Mouse (Mus musculus) heart, postnatal 0 days (tissue): ENCODE measurements around the gene Chrnb4. TPM values are rescaled to one million over a fixed set of nuclear protein-coding genes. Genes with fewer than 3 reads are reported as not detected.

ENCODE experiments used
- ATAC-seq: fragments of 200-750 bp; cut with Nextera tagmentation; 2 replicates; pipeline ENCODE4 v1.8.0; 2017; ENCODE audit warnings: low read depth, moderate number of reproducible peaks, moderate library complexity; ENCODE audit not compliant: insufficient read depth
- DNase-seq: peaks from one replicate; pipeline ENCODE4 v3.0.0-alpha.2; 2016; ENCODE audit warnings: low spot score
- H3K27ac ChIP-seq: fragments of 300-500 bp; sonication (generic); 2 replicates; pipeline ENCODE4 v1.5.1; 2014; ENCODE audit warnings: low read depth, mild to moderate bottlenecking
- H3K27me3 ChIP-seq: fragments of 300-500 bp; sonication (generic); 2 replicates; pipeline ENCODE4 v1.6.1; 2014; ENCODE audit warnings: low read length, mixed read lengths; ENCODE audit not compliant: control insufficient read depth, insufficient read depth
- H3K36me3 ChIP-seq: fragments of 300-500 bp; sonication (generic); replicated peaks from 2 replicates; pipeline ENCODE4 v1.6.1; 2014; ENCODE audit warnings: low read length, mixed read lengths; ENCODE audit not compliant: control insufficient read depth, insufficient read depth
- H3K4me1 ChIP-seq: fragments of 300-500 bp; sonication (generic); 2 replicates; pipeline ENCODE4 v1.6.1; 2014; ENCODE audit warnings: antibody characterized with exemption; ENCODE audit not compliant: control insufficient read depth, insufficient read depth
- H3K4me2 ChIP-seq: fragments of 300-500 bp; sonication (generic); 2 replicates; pipeline ENCODE4 v1.6.1; 2014; ENCODE audit warnings: low read depth, mild to moderate bottlenecking, low read length, moderate library complexity
- H3K4me3 ChIP-seq: fragments of 300-500 bp; sonication (generic); 2 replicates; pipeline ENCODE4 v1.5.1; 2014; ENCODE audit warnings: low read depth, low read length
- H3K9ac ChIP-seq: fragments of 300-500 bp; sonication (generic); replicated peaks from 2 replicates; pipeline ENCODE4 v1.6.1; 2014; ENCODE audit warnings: low read depth, low read length, mixed read lengths
- H3K9me3 ChIP-seq: fragments of 300-500 bp; sonication (generic); replicated peaks from 2 replicates; pipeline ENCODE4 v1.6.1; 2016; ENCODE audit warnings: low read length; ENCODE audit not compliant: control insufficient read depth
- CTCF ChIP-seq: IDR thresholded peaks from 2 replicates; pipeline ENCODE4 v1.5.1; 2016; ENCODE audit warnings: antibody characterized with exemption, control low read depth, low read depth
- EP300 ChIP-seq: IDR thresholded peaks from 2 replicates; pipeline ENCODE4 v1.6.1; 2016; ENCODE audit warnings: antibody characterized with exemption, low read depth
- WGBS: fragments of 180-500 bp; shearing (Covaris S2); extraction: QIAGEN DNeasy Blood & Tissue Kit; methylation state at CpG from one replicate; pipeline ENCODE4 v1.1.7; 2014; 5-methylcytosine and 5-hydroxymethylcytosine counted together
- polyA plus RNA-seq: library from polyadenylated mRNA; unstranded; fragments of >200 nt; fragmentation: Nextera tagmentation; extraction: Ambion mirVana; gene quantifications from 2 replicates; pipeline ENCODE4 v1.2.1, GENCODE M21; 2015
- total RNA-seq: library from RNA; depleted of rRNA; stranded (reverse); fragments of >200 nt; gene quantifications from 2 replicates; pipeline ENCODE4 v1.2.3, GENCODE M21; 2014; ENCODE audit warnings: low replicate concordance

The Chrnb4 gene
- total and polyA plus RNA-seq, 2 experiments from 2014 or later: 0.03 TPM; not detected in 1

- TF ChIP-seq EP300: no peak
- no peak for TF ChIP-seq CTCF
- Histone ChIP-seq H3K4me2 (no peak overlapping the region), H3K9ac (no peak overlapping the region), H3K36me3 (no peaks in the 10 kb centered on the region), H3K4me3 (no peak overlapping the region), H3K27me3 (no peaks in the 10 kb centered on the region), H3K9me3 (no peaks in the 10 kb centered on the region), H3K4me1 (no peaks in the 10 kb centered on the region), H3K27ac (no peak overlapping the region)
- 31% methylated on average over 7 of the region's 7 CpGs for WGBS
- ATAC-seq (no peak), DNase-seq (no peak)
Observed at GRCm38 (mm10) chr9:55083154-55083913, 34.8 kb upstream of the Chrnb4 start.

- ATAC-seq: no peak
- Histone ChIP-seq H3K27me3 (no peaks in the 10 kb centered on the region), H3K36me3 (no peaks in the 10 kb centered on the region), H3K27ac (no peak overlapping the region), H3K4me1 (0 out of 2 replicates have a peak, but pooled peaks cover 3% of the 10 kb centered on the region), H3K9me3 (no peaks in the 10 kb centered on the region), H3K4me2 (no peak overlapping the region), H3K9ac (no peak overlapping the region), H3K4me3 (no peak overlapping the region)
- 21% methylated on average over 5 of the region's 5 CpGs for WGBS
- TF ChIP-seq EP300 (no peak), CTCF (no peak)
- no peak for DNase-seq
Observed at GRCm38 (mm10) chr9:55067965-55068265, 19.3 kb upstream of the Chrnb4 start.

- TF ChIP-seq CTCF (no peak), EP300 (no peak)
Observed at GRCm38 (mm10) chr9:55067260-55067964, 18.8 kb upstream of the Chrnb4 start.

GRCm38 (mm10) chr9:55065241-55065640 lies 16.7 kb upstream of the Chrnb4 start:
- Histone ChIP-seq H3K9ac (no peak overlapping the region), H3K4me2 (no peak overlapping the region), H3K9me3 (no peaks in the 10 kb centered on the region), H3K27ac (no peak overlapping the region), H3K4me3 (no peak overlapping the region), H3K4me1 (0 out of 2 replicates have a peak, but pooled peaks cover 3% of the 10 kb centered on the region), H3K27me3 (no peaks in the 10 kb centered on the region), H3K36me3 (no peaks in the 10 kb centered on the region)
- DNase-seq (no peak), ATAC-seq (no peak)
- no peak for TF ChIP-seq EP300
- no peak for TF ChIP-seq CTCF
- WGBS: 73% methylated on average over 9 of the region's 9 CpGs

More at GRCm38 (mm10) chr9:55067260-55067964, 18.8 kb upstream of the Chrnb4 start:
- no peaks in the 10 kb centered on the region for H3K27me3 ChIP-seq
- no peak overlapping the region for H3K9ac ChIP-seq
- H3K4me1 ChIP-seq: 0 out of 2 replicates have a peak, but pooled peaks cover 3% of the 10 kb centered on the region
- no peaks in the 10 kb centered on the region for H3K36me3 ChIP-seq
- ATAC-seq (no peak), DNase-seq (no peak)
- H3K9me3 ChIP-seq: no peaks in the 10 kb centered on the region
- H3K4me2 ChIP-seq: no peak overlapping the region
- no peak overlapping the region for H3K4me3 ChIP-seq
- WGBS: 29% methylated on average over 8 of the region's 8 CpGs
- H3K27ac ChIP-seq: no peak overlapping the region

- ATAC-seq: no peak
- 89% methylated on average over 4 of the region's 4 CpGs for WGBS
Observed at GRCm38 (mm10) chr9:55058067-55058466, 9.5 kb upstream of the Chrnb4 start.

More at GRCm38 (mm10) chr9:55058067-55058466, 9.5 kb upstream of the Chrnb4 start:
- no peaks in the 10 kb centered on the region for H3K9me3 ChIP-seq
- no peak overlapping the region for H3K4me3 ChIP-seq
- no peaks in the 10 kb centered on the region for H3K27me3 ChIP-seq
- H3K4me1 ChIP-seq: no peaks in the 10 kb centered on the region
- H3K36me3 ChIP-seq: no peaks in the 10 kb centered on the region
- no peak overlapping the region for H3K4me2 ChIP-seq
- DNase-seq: no peak
- H3K9ac ChIP-seq: no peak overlapping the region
- no peak overlapping the region for H3K27ac ChIP-seq
- TF ChIP-seq EP300: no peak
- TF ChIP-seq CTCF: no peak
